Mouse (Mus musculus) thymus, adult 2 months (tissue): ENCODE results near the gene Swap70. TPM values are rescaled to one million over a fixed set of nuclear protein-coding genes. Genes with fewer than 3 reads are reported as not detected.

Experiments
- DNase-seq: peaks from one replicate; pipeline ENCODE4 v3.0.0; 2021
- H3K27ac ChIP-seq: fragments of 200-500 bp; 2 replicates; pipeline ENCODE4 v1.5.1; 2012; ENCODE audit warnings: low read length, control low read depth; ENCODE audit not compliant: control insufficient read depth, insufficient read depth
- H3K27me3 ChIP-seq: fragments of 200-500 bp; 2 replicates; pipeline ENCODE4 v1.6.1; 2012; ENCODE audit warnings: mild to moderate bottlenecking, low read length, moderate library complexity, mixed read lengths; ENCODE audit not compliant: control insufficient read depth, insufficient read depth
- H3K36me3 ChIP-seq: fragments of 200-500 bp; 2 replicates; pipeline ENCODE4 v1.6.1; 2012; ENCODE audit warnings: mild to moderate bottlenecking, low read length, moderate library complexity; ENCODE audit not compliant: control insufficient read depth, insufficient read depth
- H3K4me1 ChIP-seq: fragments of 200-500 bp; replicated peaks from 2 replicates; pipeline ENCODE4 v1.6.1; 2012; ENCODE audit warnings: low read length; ENCODE audit not compliant: control insufficient read depth, insufficient read depth
- H3K4me3 ChIP-seq: fragments of 200-500 bp; 2 replicates; pipeline ENCODE4 v1.5.1; 2012; ENCODE audit warnings: mild to moderate bottlenecking, low read length, control low read depth, moderate library complexity; ENCODE audit not compliant: control insufficient read depth, insufficient read depth
- CTCF ChIP-seq: fragments of 200-500 bp; IDR thresholded peaks from 2 replicates; pipeline ENCODE4 v1.5.1; 2012; ENCODE audit warnings: mild to moderate bottlenecking, control low read depth, low read length, moderate library complexity, borderline replicate concordance; ENCODE audit not compliant: control insufficient read depth, poor library complexity, insufficient read depth; ENCODE audit errors: extremely low read depth
- POLR2A ChIP-seq: fragments of 200-500 bp; IDR thresholded peaks from 2 replicates; pipeline ENCODE4 v1.6.1; 2012; ENCODE audit warnings: mild to moderate bottlenecking, low read length, control low read depth, moderate library complexity; ENCODE audit not compliant: control insufficient read depth, poor library complexity, insufficient read depth; ENCODE audit errors: extremely low read depth
- WGBS: fragments of 180-500 bp; shearing (Covaris S2); methylation state at CpG from one replicate; pipeline ENCODE4 v1.1.7; 2018; 5-methylcytosine and 5-hydroxymethylcytosine counted together
- polyA plus RNA-seq: library from polyadenylated mRNA; depleted of rRNA; stranded (reverse); fragments of >200 nt; gene quantifications from 2 replicates; pipeline ENCODE4 v1.2.3, GENCODE M21; 2012

Swap70 gene
- polyA plus RNA-seq, 1 experiment = 18.3 TPM

- Histone ChIP-seq H3K27me3 (no peaks in the 10 kb centered on the region), H3K4me1 (peaks cover 7% of the 10 kb centered on the region), H3K27ac (no peak overlapping the region), H3K4me3 (no peak overlapping the region), H3K36me3 (no peaks in the 10 kb centered on the region)
- DNase-seq = no peak
- 51% methylated on average over 7 of the region's 7 CpGs for WGBS
- TF ChIP-seq POLR2A = no peak
- TF ChIP-seq CTCF = no peak
These were observed 24.3 kb upstream of the Swap70 start for GRCm38 (mm10) chr7:110197176-110197575.

GRCm38 (mm10) chr7:110201933-110202332, 19.6 kb upstream of the Swap70 start:
- TF ChIP-seq POLR2A (no peak), CTCF (no peak)
- H3K27me3 ChIP-seq = no peaks in the 10 kb centered on the region
- 95% methylated on average over 6 of the region's 6 CpGs for WGBS
- H3K36me3 ChIP-seq = no peaks in the 10 kb centered on the region
- peaks cover 5% of the 10 kb centered on the region for H3K4me1 ChIP-seq
- no peak overlapping the region for H3K27ac ChIP-seq
- H3K4me3 ChIP-seq = no peak overlapping the region
- no peak for DNase-seq

- H3K27me3 ChIP-seq = no peaks in the 10 kb centered on the region
- H3K27ac ChIP-seq = no peak overlapping the region
- TF ChIP-seq CTCF = no peak
- no peak for TF ChIP-seq POLR2A
- no peak for DNase-seq
- no peaks in the 10 kb centered on the region for H3K4me1 ChIP-seq
- WGBS = 46% methylated on average over 4 of the region's 4 CpGs
- H3K4me3 ChIP-seq = no peak overlapping the region
- H3K36me3 ChIP-seq = no peaks in the 10 kb centered on the region
These were observed 17.3 kb upstream of the Swap70 start for GRCm38 (mm10) chr7:110204208-110204607.

GRCm38 (mm10) chr7:110208341-110208740, 13.2 kb upstream of the Swap70 start:
- no peak for DNase-seq
- Histone ChIP-seq H3K4me1 (no peaks in the 10 kb centered on the region), H3K27ac (no peak overlapping the region), H3K4me3 (no peak overlapping the region), H3K27me3 (no peaks in the 10 kb centered on the region), H3K36me3 (no peaks in the 10 kb centered on the region)
- TF ChIP-seq POLR2A = no peak
- TF ChIP-seq CTCF = no peak
- 95% methylated on average over 6 of the region's 6 CpGs for WGBS

- no peak overlapping the region for H3K4me3 ChIP-seq
- H3K4me1 ChIP-seq = no peaks in the 10 kb centered on the region
- no peak for TF ChIP-seq POLR2A
- TF ChIP-seq CTCF = no peak
- no peak for DNase-seq
- H3K27ac ChIP-seq = no peak overlapping the region
- WGBS = 91% methylated on average over 6 of the region's 6 CpGs
- no peaks in the 10 kb centered on the region for H3K27me3 ChIP-seq
- H3K36me3 ChIP-seq = no peaks in the 10 kb centered on the region
These were observed 12.1 kb upstream of the Swap70 start for GRCm38 (mm10) chr7:110209422-110209821.

- WGBS = 93% methylated on average over 3 of the region's 3 CpGs
- Histone ChIP-seq H3K4me3 (no peak overlapping the region), H3K27me3 (no peaks in the 10 kb centered on the region), H3K4me1 (no peaks in the 10 kb centered on the region), H3K36me3 (no peaks in the 10 kb centered on the region), H3K27ac (no peak overlapping the region)
- no peak for DNase-seq
- TF ChIP-seq CTCF = no peak
- no peak for TF ChIP-seq POLR2A
These were observed 10.5 kb upstream of the Swap70 start for GRCm38 (mm10) chr7:110211025-110211424.

- H3K4me3 ChIP-seq = no peak overlapping the region
- 93% methylated on average over 3 of the region's 3 CpGs for WGBS
- H3K36me3 ChIP-seq = no peaks in the 10 kb centered on the region
- no peak overlapping the region for H3K27ac ChIP-seq
- no peaks in the 10 kb centered on the region for H3K4me1 ChIP-seq
- no peaks in the 10 kb centered on the region for H3K27me3 ChIP-seq
- no peak for TF ChIP-seq POLR2A
- TF ChIP-seq CTCF = no peak
- no peak for DNase-seq
These were observed 6.6 kb upstream of the Swap70 start for GRCm38 (mm10) chr7:110214882-110215281.
